Mouse (Mus musculus) spleen, adult 12 weeks (tissue): ENCODE data around the gene Hs2st1.

Source experiments
- DNase-seq: peaks from one replicate; pipeline ENCODE4 v3.0.0; 2022; ENCODE audit warnings: low spot score

Gene Hs2st1

DNA sequence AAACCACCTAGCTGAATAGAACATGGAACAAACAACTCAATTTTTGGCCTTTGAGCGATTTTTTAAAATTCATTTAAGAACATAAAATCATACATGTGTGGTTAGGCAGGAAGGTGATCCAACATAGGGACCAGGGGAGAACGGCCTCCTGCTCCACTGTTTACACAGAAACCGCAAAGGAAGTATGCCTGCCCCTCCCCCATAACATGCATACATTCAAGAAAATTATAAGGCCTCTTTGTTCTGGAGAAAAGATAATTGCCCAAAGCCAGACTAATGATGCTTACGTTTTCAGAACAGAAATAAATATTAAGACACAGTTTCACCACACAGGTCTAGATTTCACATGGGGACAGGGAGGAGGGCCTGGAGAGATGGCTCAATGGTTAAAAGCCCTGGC lies 18.6 kb downstream of the Hs2st1 start:
- DNase-seq, result no peak

DNA sequence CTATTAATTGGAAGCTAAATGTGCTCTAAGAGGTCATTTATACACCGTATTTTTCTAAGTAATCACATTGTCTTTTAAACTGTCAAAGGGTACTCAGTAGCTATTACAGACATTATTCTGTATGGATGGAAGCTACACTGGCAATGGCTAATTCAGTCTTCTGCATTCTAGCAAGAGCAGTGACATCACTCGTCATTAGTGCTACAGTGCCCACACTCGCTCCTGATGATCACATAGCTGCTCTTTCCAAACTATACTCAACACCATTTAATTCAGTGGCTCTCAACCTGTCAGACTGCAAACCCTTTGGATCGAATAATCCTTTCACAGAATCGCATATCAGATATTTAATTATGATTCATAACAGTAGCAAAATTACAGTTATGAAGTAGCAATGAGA lies 19.3 kb downstream of the Hs2st1 start:
- no peak for DNase-seq

DNA sequence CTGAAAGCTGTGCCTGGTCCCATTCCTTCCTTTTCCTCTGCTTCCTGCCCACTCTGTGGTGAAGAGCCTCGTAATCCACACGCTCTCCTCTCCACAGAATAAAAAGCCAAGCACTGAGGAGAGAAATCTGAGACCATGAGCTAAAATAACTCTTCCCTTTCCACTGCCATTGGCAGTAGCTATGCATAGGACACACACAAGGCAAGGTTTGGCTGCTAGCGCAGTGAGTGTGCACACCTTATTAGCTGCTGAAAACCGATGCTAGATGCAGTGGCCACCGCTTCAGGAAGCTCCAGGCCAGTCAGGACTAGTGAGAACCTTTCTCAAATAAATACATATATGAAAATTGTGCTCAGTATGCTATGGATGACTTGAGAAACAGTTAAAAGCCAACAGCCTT lies 19.9 kb downstream of the Hs2st1 start:
- no peak for DNase-seq

DNA sequence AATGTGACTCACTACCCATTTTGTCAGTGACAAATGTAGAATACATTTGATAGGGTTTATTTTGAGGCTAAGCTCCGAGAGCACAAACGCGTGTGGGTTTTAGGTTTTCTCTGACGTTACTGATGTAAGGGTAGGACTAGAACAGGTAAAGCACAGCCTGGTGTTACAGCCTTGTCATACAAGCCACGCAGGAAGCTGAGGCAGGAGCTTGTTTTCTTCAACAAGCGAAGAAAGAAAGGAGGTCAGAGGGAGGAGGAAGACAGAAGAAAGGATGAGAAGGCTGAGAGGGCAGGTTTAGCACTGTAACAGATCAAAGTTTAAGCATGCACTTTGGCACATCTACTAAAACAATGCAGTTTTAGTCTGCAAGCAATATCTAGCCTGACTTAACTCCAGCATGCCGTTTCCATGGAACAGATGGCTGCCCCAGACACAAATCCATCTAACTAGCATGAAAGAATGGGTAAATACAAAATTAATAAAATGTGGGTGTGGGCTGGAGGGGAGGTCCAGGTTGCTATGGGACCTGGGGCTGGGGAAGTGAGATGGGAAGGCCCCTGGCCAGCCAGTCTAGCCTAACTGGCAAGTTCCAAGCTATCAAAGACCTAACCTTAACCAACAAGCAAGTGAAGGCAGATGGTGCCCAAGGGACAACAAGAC lies 21.7 kb downstream of the Hs2st1 start:
- no peak for DNase-seq

DNA sequence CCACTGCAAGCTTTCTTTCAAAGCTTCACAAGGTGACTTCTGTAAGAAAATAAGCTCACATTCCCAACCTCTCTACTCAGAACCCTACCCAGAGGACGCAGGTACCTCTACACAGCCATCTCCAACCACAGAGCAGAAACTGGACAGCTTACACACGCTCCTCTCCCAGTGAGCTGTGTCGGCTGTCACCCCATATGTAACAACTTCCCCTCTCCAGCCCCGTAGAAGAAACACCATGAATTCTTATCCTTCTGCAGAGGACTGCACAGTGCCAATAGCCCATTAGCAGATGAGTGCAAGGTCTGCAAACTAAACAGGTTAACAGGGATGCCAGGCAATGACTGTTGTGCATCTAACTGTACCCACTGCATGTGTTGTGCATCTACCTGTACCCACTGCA lies 23.5 kb downstream of the Hs2st1 start:
- DNase-seq, result no peak

DNA sequence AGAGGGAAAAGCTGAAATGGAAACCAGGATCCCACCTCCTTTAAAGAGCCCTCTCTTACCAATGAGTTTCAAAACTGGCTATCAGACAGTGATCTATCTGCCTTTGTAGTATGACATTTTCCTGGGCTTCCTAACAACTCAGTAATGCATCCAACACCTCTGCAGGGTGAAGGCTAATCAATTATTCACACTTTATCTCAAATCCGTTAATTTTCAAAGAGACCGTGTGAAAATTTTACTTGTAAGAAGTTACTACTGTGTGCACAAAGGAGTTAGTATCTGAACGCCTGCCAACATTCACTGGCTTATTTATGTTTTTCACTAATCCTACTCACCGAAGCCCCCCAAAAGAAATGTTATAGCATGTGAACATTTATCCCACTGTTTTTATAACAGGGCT lies 24.1 kb downstream of the Hs2st1 start:
- no peak for DNase-seq

DNA sequence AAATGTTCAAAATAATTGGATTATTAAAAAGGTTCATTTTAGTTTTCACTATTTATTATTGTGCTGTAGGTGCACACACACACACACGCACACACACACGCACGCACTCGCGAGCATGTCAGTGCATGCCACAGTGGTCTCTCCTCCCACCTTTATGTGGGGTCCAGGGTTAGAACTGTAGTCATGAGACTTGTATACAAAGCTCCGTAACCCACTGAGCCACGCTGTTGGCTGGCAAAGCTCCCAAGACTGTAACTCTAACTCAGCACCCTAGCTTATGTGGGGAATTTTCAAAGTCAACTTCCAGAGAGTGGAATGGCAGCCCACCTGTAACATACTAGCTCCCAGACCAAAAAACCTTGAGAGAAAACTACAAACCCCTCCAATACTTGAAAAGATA lies 24.8 kb downstream of the Hs2st1 start:
- no peak for DNase-seq

DNA sequence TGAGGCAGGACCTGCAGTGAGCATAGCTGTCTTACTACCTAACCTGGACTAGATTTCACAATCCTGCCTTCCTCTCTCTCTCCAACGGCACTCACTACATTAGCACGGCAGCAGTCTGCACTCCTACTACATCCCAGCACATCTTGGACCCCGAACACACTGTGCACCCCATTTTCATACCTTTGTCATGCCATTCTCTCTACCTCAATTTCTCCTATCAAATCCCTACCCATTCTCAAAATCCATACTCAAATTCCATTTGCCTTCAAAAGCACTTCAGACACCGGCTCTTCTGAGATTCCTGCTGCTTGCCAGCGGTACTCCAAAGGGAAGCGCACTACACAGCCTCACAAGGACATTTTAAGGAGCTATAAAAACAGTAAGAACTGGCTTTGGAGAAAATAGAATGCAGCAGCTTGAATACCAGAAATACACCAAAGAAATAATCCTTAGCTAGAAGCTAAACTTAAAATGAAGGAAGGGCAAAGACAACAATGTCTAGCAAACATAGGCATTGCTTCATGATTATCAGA lies 28.0 kb downstream of the Hs2st1 start:
- DNase-seq, result no peak

DNA sequence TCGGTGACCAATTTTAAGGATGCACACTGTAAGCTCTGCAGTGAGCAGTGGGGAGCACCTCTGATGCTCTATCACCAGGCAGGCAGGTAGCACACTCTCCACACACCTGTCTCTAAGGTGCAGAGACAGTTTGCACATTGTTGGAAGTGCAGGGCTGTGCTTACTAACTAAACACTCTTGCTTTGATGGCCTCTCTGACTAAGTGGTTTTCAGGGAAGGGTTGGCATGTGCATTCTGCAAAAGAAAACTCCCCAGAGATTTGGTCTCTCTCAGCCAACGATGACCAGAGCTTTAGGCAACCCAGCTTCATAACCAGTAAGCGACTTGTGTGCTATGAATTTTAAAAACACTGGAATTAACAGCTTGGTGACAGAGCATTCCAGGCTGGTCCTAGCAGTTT lies 29.2 kb downstream of the Hs2st1 start:
- DNase-seq, result no peak

DNA sequence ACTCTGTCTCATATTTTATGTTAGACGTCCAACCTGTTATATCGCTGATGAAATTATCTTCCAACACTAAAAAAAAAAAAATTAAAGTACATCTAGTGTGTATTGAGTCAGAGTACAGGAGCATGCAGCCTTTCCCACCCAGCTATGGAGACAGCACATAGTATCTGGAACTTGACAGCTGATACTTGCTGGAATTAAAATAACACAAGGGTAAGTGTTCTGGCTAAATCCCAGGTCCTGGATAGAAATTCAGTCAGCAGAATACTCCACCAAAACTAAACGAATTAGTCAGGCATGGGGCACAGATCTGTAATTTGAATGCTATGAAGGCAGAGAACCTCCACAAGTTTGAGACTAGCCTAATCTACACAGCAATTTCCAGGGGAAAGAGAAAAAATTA lies 30.9 kb downstream of the Hs2st1 start:
- DNase-seq, result no peak

DNA sequence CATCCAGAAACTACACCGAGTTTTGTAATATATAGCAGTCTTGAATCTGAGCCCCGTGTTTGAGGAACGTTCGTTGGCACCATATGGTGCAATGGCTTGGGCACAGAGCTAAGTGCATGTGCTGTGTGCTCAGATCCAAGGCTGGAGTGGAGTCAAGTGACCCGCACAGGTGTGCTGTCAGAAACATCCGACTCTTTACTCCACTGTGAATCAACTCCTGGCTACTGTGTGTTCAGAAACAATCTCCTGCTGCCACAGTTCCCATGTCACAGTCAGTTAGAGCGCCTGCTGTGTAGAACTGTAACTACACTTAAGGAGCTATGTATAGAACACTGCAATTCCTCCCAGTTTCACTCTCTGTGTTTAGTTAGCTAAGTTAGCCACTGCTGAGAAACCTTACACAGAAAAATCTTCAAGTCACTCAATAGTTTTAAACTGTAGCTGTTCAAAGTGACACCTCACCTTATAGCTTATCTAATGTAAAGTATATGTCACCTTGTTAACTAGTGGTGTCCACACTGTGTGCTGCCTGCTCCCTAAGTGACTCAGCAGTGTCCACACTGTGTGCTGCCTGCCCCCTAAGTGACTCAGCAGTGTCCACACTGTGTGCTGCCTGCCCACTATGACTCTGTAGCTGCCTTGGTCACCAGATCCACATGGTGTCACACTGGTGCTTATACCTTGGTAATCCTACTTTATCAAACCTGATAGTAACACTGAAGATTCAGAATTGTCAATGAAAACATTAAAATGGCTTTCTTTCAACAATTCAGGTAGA lies 32.7 kb downstream of the Hs2st1 start:
- DNase-seq, result no peak

DNA sequence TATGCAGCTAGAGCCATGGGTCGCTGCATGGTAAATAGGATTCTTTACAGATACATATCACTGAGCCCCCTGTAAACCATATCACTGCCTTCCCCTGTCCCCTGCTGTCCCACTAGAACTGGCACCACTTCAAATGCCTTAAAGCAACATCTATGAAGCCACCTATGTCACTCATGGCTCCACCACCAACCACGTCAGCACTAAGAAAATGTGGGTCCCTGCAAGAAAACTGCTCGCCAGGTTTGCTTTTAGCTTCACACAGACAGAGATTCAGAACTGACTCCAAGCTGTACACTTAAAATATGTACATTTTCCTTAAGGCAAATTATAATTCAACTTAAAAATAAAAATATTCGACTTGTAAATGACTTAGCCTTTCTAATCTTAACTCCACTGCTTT lies 34.9 kb downstream of the Hs2st1 start:
- DNase-seq, result no peak

DNA sequence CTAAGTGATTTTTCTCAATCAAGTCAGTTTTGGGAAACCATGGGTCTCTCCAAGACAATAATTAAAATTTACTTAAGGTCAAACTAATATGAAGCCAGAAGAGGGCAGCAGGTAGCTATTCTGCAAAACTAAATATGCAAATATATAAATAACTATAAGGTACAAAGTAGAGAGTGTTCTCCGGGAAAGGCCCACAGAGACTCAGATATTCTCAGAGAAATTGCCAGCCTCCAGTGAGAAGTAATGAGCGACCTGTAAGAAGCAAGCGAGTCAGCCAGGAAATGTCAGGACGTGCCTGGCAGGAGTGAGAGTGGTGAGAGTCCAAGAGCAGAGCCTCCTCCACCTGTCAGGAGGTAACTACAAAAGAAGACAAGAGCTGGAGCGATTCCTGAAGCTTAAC lies 39.0 kb downstream of the Hs2st1 start:
- no peak for DNase-seq

DNA sequence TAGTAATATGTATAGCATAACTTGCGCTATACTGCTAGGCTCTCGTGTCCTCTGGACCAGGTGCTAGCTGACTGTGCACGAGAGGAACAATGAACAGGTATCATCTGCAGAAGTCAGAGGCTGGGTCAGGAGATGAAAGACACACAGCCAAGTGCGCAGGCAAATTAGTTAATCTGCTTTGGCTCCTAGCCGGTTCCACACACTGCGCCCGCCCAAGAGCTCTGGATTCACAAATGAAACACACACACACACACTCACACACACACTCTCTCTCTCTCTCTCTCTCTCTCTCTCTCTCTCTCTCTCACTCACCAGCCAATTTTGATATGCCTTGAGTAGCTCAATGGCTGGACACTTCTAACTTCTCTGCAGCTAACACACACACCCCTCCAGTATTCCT lies 42.1 kb downstream of the Hs2st1 start:
- no peak for DNase-seq

DNA sequence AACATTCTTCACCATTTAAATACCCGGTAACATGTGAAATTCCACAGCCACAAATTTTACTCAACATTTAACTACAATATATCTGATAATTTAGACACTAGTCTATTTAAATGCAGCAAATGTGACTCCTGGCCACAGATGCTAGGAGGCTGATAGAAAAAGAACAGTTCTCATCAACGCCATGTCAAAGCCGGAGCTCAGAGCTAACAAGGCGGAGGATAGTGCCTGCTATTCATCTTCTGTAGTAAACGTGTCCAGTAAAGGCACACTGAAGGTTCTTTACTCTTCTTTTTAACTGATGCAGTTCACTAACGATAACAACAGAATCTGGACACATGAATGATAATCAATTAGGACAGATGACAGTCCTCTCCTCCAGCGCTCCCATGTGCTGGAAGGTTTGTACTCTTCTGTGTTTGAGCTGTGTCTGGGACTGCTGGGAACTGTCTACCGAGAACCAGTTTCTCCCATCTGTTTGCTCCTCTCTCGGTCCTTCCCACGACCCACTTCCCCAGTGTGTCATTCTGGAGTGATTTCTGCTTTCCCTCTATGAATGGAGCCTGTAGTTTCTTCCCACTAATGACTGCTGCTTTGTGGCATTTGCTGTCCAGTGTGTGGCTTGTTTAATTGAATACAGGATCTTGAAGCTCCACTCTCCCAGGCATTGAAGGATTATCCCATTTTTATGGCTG lies 50.3 kb downstream of the Hs2st1 start:
- no peak for DNase-seq

DNA sequence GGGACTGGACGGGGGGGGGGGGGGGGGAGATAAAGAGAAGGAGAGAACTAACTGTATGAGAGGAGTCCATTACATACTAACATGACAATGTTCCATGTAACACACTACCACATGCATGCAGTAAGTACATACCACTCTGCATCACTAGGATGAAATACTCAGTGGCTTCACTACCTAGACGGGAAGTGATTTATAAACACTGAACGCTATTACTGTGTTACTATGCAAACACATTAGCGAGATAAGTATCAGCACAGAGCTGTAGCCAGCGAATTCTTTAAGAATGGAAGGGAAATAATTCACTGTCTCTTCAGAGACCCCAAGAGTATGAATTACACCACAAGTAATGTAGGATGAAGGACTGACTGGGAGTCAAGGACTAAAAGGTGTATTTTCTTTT lies 51.1 kb downstream of the Hs2st1 start:
- DNase-seq, result no peak

DNA sequence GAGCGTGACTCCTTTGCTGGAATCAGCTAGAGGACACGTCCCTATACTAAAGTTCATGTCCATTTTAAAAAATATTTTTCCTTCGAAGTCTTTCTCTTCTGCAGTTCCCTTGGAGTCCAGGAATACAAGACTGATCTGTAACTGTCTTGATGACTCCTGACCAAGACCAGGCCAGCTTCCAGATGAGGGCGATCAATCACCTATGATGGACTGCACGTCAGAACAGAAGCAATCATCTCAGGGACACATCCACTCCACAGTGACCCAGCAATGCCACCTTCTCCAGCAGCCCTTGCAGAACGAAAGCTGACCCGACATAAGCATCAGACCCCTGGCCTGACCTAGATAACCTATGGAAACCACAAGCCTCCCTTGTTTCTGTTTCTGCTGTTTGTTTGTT lies 54.7 kb downstream of the Hs2st1 start:
- DNase-seq, result no peak

DNA sequence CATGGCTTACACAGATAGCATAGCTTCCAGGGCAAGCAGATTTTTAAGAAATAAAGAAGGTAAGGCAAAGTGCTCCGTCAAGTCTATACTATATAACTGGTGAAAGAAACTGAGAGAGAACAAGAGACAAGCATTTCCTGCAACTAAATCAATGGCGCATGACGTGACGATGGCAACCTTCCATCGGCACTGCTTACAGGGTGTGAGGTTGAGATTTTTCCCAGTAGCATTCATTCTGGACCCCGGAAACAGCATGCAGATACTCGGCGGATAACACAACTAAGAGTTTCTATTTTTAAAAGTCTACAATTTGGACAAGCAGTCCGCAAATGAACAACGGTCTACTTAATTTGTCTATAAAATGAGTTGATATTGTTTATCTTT lies 55.9 kb downstream of the Hs2st1 start:
- DNase-seq, result no peak

DNA sequence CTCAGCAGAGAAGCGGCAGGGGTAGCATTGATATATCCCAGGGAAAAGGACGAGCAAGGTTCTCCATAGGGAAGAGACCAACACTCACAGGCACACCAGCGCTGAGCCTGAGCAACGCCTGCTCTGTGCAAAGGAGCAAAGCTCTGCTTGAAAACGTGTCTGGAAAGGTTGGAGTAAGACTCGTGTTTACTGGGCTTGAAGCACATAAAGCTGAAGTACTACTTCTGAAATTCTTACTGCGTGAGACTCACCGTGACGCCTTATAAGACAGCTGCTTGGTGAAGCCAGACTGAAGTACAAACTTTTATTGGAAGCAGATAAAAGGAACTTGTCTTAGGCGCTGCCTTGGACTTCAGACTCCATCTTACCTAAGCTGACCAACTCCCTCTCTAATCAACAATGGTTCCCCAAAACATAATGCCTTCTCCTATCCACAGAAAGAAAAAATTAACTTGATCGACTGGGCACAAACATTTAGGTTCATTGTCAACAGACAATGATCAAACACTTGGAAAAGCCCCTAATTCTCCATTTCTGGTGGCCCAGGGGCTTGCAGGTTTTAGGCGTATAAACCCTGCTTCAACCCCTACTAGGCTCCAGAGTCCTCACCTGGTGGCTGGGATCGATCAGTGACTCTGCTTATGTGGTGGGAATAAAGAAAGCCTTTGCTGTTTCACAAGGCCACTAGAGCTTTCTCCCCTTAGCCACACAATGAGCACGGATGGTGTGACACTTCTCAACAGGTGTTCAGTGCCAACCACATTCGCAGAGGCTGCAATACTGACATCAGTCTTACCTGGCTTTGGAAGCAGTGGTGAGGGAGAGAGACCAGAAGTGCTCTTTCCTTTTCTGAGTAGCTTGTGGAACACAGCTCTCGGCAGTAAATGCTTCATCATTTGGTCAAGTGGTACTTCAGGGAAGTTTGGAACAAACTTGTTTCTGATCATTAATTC lies 56.5 kb downstream of the Hs2st1 start:
- no peak for DNase-seq

DNA sequence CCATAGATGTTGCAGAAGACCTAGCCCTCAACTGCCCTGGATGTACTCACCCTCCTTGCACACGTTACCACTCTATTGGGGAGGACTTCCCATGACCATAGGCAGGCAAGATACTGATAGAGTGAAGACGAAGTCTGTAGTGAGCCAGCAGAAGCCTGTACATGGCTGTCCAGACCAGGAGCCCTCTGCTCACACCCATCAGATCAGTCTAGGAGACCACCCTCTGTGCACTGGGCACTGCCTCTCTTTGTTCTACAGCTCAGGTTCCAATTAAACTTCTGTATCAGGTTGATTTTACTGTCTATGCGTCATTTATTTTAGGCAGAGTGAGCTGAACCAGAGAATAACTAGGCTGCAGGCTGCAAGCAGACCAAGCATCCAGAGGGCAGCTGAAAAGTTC lies 59.3 kb downstream of the Hs2st1 start:
- DNase-seq, result no peak

DNA sequence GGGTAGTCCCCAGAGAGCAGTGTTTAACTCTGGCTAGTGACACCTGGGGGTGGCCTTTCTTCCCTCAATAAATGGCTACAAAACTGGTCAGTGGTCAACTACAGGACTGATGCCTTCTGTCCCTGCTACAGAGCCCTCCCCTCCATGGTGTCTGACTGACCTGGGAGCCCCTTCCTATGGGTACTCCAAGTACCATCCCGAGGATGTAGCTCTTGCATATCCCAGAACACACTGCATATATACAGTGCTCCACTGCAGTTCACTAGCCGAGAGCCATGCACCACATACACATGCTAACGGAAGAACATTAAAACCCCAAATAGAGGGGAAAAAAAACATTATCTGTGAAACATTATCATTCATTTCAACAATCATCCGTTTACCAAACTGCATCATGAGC lies 61.6 kb downstream of the Hs2st1 start:
- no peak for DNase-seq

DNA sequence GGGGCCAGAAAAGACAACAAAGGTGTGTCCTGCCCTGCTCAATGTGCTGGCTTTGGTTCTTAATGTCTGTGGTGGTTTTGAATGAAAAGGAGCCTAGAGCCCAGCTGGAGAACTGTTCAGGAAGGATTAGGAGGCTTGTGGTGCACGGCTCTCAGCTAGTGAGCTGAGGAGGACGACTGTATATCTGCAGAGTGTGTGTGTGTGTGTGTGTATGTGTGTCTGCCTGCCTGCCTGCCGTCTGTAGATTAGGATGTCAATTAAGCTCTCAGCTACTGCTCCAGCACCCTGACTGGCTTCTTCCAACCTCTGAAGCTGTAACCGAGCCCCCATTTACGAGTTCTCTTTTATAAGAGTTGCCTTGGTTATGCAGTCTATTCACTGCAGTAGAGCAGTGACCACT lies 62.1 kb downstream of the Hs2st1 start:
- no peak for DNase-seq
